Mouse (Mus musculus) adrenal gland, adult 18-20 months (tissue): Measurements from ENCODE around the gene Umad1. TPM values are rescaled to one million over a fixed set of nuclear protein-coding genes. Genes with fewer than 3 reads are reported as not detected.
"Not testable (repeated sequence)": the region's sequence is repeated elsewhere in the genome, so short reads cannot be mapped to it uniquely, and the experiment has no call there.

Experiments
- DNase-seq, 2 experiments: peaks; one replicate each; pipeline ENCODE4 v3.0.0; 2021 to 2022; ENCODE audit warnings: low spot score in 2 of 2
- total RNA-seq, 2 experiments: library from RNA; stranded (reverse); gene quantifications; 1 replicate in 1 of 2; 2 replicates in 1 of 2; pipeline ENCODE4 v1.2.3; 2021

The Umad1 gene
- total RNA-seq, 2 experiments from 2014 or later = 10.3 to 15.0 TPM

GRCm38 (mm10) chr6:8307878-8308775 lies 49.0 kb downstream of the Umad1 start:
- DNase-seq = no peak

GRCm38 (mm10) chr6:8312554-8312953 lies 53.5 kb downstream of the Umad1 start:
- DNase-seq = no peak

GRCm38 (mm10) chr6:8316201-8316600 lies 57.1 kb downstream of the Umad1 start:
- DNase-seq = no peak

- DNase-seq = no peak
Observed at GRCm38 (mm10) chr6:8319591-8319990, 60.5 kb downstream of the Umad1 start.

- DNase-seq = not testable (repeated sequence)
Observed at GRCm38 (mm10) chr6:8331496-8331895, 72.4 kb downstream of the Umad1 start.

GRCm38 (mm10) chr6:8333380-8333779 lies 74.3 kb downstream of the Umad1 start:
- no peak for DNase-seq

- DNase-seq = no peak
Observed at GRCm38 (mm10) chr6:8336487-8337390, 77.7 kb downstream of the Umad1 start.

- no peak for DNase-seq
Observed at GRCm38 (mm10) chr6:8339453-8339852, 80.4 kb downstream of the Umad1 start.

- DNase-seq = no peak
Observed at GRCm38 (mm10) chr6:8343271-8343670, 84.2 kb downstream of the Umad1 start.

- DNase-seq = no peak
Observed at GRCm38 (mm10) chr6:8345219-8345856, 86.2 kb downstream of the Umad1 start.

- no peak for DNase-seq
Observed at GRCm38 (mm10) chr6:8347154-8347553, 88.1 kb downstream of the Umad1 start.

- no peak for DNase-seq
Observed at GRCm38 (mm10) chr6:8348344-8348743, 89.3 kb downstream of the Umad1 start.

GRCm38 (mm10) chr6:8349060-8349670 lies 90.1 kb downstream of the Umad1 start:
- no peak for DNase-seq

GRCm38 (mm10) chr6:8351507-8351906 lies 92.4 kb downstream of the Umad1 start:
- no peak for DNase-seq

- DNase-seq = no peak
Observed at GRCm38 (mm10) chr6:8352533-8353168, 93.6 kb downstream of the Umad1 start.

- DNase-seq = no peak
Observed at GRCm38 (mm10) chr6:8353461-8353860, 94.4 kb downstream of the Umad1 start.

- DNase-seq = no peak
Observed at GRCm38 (mm10) chr6:8354846-8355245, 95.8 kb downstream of the Umad1 start.

- DNase-seq = no peak
Observed at GRCm38 (mm10) chr6:8358232-8358631, 99.1 kb downstream of the Umad1 start.

- DNase-seq = no peak
Observed at GRCm38 (mm10) chr6:8358782-8359181, 99.7 kb downstream of the Umad1 start.

- no peak for DNase-seq
Observed at GRCm38 (mm10) chr6:8360805-8361204, 101.7 kb downstream of the Umad1 start.
